Mouse (Mus musculus): ENCODE results near the gene Fam131b. TPM values are rescaled to one million over a fixed set of nuclear protein-coding genes. Genes with fewer than 3 reads are reported as not detected.
A peak's percentile ranks its signal among the peaks of the same experiment; 100 is the strongest.

Gene Fam131b
- total RNA-seq, 2 experiments from 2014 or later: 0.25 to 0.26 TPM

DNA sequence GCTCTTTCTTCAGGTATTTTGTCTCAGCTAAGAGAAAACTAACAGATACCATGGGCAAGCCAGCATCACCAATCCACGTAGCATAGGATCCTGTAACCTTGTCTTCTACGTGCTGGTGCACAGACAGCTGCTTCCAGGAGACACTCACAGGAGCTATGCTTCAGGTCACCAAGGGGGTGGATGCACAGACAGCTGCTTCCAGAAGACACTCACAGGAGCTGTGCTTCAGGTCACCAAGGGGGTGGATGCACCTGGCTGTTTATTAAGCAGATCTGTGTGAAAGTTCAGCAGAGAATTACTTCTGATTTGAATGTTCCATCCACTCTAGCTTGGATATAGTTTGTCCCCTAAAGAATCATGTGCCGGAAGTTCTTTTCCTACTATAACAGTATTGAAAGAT lies 6.5 kb upstream of the Fam131b start:
- intact Hi-C loops (cut with DNase I): no loop called here
- DNase-seq: no peak

DNA sequence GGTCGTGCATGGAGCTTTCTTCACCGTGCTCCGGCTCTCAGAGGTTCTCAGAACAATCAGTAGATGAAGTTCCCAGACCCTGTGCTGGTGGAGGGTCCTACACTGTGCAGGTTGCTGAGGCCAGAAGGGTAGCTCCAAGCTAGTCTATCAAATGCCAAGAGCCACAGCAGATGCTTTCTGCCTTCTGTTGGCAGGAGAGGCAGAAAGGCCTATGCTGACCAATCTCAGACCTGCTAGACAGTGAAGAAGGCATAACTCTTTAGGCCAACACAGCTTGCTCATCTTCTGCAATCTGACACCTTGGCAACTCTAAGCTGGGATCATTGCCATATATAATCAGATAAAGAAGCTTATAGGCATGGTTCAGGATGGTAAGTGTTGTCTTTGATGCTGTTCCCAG lies 5.8 kb upstream of the Fam131b start:
- intact Hi-C loops (cut with DNase I): no loop called here
- DNase-seq: no peak

DNA sequence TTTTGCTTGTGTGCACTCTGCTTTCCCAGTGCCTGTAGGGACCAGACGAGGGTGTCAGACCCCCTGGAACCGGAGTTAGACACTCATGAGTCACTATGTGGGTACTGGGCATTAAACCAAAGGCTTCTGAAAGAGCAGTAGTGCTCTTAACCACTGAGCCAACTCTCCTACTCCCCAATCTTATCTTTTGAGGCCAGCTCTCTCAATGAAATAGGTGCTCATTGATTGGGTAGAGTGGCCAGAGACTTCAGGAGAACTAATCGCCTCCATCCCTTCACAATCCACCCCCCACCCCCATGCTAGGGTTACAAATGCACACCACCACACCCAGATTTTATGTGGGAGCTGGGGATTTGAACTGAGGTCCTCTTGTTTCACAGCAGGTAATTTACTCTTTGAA lies 4.3 kb upstream of the Fam131b start:
- DNase-seq: no peak
- intact Hi-C loops (cut with DNase I): loop anchor here (5.0 kb wide), 1 partner anchor 101 kb away; no protein-coding TSS in a partner anchor

DNA sequence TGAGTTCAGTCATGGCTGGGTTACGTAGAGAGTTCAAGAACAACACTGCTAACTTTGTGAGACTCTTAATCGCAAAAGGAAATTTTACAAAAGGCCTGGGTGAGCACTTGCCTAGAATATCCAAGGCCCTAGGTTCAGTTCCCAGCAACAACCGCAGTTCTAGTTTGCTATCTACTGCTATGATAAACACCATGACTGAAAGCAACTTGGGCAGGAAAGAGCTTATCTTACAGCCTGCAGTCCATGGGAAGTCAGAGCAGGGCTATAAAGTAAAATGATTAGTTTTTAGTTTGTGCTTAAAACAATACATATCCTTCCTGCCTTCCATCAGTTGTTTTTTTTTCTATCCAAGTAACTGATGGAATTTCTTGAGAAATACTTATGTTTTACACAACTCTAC lies 2.1 kb upstream of the Fam131b start:
- intact Hi-C loops (cut with DNase I): loop anchor here (5.0 kb wide), 1 partner anchor 99 kb away; no protein-coding TSS in a partner anchor
- DNase-seq: no peak

DNA sequence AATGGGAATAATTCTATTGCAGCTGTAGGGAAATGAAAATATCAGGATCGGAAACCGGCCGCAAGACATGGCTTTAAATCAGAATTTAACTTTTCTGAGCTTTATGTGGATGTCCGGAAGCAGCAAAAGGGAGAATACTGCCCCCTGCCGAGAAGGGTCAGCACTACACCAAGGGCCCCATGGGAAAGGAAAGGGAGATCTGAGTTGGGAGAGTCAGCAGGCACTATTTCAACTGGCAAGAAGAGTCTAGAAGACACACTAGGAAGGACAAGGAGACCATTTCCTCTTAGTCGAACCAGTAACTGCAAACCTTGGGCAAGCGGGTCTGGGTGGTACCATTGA lies 796 bp upstream of the Fam131b start:
- peak; percentile 69 to 80 for DNase-seq
- intact Hi-C loops (cut with DNase I): loop anchor here (5.0 kb wide), 1 partner anchor 98 kb away; no protein-coding TSS in a partner anchor

DNA sequence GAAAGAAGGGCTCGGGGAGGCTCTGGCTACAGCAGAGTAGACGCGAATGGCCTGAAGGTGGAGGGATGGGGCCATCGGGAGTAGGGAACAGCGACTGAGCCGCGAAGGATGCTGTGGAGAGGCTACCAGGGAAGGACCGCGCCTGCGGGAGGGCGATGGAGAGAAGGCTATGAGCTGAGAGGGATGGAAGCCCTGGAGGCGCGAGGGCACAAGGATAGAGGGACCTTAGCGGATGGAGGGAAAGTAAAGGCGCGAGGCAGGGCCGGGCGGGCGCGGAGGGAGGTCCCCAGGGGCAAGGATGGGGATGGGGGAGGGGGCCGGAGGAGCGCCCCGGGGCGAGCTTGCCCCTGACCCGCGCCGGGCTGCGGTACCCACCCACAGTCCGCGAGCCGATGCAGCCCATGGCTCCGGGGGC lies 369 bp downstream of the Fam131b start:
- intact Hi-C loops (cut with DNase I): no loop called here

DNA sequence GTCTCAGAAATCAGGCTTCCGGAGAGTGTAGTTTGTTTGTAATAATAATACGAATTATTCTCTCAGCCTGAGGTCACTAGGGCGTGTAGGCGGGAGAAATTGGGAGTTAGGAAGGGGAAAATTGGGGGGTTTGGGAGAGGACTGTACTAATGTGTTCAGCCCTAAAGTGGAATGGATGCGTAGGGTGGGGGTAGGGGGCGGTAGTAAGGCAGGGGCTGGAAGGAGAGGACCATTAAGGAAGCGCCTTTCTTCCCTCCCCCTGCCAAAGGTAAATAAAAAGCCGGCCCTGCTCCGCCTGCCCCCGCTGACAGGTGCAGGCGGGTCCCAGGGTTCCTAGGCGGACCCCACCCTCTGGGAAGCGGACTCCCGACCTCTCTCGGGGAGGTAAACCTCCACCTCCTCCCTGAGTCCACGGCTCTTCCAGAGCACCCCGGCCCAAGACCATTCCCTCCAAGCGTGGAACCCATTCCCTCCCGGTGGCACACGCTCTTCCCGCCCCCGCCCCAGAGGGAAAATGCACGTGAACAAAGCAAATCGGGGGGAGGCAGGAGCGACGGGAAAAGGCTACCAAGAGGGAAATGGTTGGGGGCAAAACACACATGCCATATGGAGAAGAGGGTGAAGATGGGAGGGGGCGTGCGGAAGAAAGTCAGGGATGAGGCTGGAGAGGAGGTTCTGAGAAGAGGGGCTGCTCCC lies 924 bp downstream of the Fam131b start:
- intact Hi-C loops (cut with DNase I): no loop called here
- DNase-seq: no peak

More for the DNA sequence above, 369 bp downstream of the Fam131b start:
- DNase-seq: no peak

DNA sequence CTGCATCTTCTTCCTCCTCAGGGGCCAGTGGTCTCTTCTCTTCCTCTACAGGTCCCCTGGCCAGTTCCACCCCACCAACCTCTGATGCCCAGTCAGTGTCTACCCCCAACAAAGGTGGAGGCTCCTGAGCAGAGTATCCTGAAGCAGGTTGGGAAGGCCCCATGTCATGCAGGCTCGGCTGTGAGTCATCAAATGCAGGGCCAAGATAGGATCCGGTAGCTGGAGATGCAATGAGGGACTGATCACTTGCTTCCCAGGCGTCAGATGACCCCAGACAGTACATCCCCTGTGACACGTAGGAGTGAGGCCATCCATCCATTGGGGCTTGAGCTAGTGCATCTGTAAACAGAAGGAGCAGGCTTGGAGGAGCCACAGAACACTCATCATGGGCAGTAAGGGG lies 6.2 kb downstream of the Fam131b start:
- DNase-seq: no peak
- intact Hi-C loops (cut with DNase I): no loop called here

DNA sequence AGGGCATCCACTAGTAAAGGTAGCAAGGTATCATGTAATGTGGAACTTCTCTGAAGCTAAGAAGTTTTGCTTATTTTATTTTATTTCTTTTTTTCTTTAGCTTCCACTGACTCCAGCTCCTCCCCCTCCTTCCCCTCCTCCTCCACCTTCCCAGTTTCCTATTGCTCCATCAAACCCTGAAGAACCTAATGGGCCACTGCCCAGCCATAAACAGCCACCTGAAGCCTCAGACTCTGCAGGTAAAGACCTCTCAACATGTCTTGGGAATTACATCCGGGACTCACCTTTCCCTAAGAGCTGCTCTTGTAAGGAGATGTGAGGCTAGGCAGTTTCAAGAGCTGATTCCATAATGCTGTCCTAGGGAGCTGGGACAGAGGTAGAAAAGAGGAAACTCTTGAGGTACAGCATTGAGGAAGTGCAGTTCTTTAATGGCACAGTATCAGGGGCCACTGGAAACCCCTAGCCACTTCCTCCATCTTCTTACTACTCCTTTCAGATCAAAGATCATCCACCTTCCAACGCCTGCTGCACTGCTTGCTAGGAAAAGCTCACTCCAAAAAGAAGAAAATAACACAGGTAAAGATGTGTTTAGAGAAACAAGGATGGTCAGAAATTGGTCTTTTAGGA lies 13.9 kb downstream of the Fam131b start:
- intact Hi-C loops (cut with DNase I): no loop called here
- DNase-seq: no peak

DNA sequence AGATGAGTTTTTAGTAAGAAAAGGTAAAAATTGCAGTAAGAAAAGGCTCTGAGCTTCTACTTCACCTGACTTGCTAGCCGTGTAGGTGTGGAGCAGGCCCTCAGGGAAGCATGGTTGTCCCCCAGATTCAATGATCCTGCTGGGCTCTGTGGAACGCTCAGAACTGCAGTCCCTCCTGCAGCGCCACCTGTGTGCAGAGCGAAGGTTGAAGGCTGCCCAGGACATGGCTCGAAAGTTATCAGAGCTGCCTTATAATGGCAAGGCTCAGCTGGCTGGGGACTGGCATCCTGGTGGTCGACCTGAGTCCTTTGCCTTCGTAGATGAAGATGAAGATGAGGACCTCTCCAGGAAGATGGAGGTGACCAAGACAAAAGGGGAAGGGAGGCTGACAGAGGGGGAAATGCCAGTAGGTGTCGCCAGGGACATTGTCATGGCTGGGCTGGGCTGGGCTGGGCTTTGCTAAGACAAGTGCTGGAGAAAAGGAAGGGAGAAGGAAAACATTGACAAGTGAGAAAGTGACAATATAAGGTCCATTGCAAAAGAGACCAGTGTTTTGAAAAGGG lies 14.5 kb downstream of the Fam131b start:
- no peak for DNase-seq
- intact Hi-C loops (cut with DNase I): no loop called here

DNA sequence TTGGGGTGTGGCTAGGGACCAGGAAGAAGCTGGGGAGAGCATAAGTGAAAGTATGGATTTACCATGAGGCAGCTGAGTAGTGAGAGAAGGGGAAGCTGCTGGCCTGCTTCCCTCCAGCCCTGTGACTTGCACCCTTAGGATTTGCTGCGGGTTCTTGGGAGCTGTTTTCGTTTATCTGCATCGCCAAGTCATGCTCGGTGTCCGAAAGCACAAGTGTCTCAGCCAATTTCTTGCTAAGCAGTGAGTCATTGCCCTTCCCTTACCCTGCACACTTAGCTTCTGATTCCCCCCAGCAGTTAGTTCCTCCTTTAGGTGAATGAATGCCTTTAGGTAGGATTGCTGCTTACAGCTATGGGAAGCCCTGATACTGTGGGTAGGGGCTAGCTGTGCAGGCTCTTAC lies 25.1 kb downstream of the Fam131b start:
- intact Hi-C loops (cut with DNase I): no loop called here
- no peak for DNase-seq

DNA sequence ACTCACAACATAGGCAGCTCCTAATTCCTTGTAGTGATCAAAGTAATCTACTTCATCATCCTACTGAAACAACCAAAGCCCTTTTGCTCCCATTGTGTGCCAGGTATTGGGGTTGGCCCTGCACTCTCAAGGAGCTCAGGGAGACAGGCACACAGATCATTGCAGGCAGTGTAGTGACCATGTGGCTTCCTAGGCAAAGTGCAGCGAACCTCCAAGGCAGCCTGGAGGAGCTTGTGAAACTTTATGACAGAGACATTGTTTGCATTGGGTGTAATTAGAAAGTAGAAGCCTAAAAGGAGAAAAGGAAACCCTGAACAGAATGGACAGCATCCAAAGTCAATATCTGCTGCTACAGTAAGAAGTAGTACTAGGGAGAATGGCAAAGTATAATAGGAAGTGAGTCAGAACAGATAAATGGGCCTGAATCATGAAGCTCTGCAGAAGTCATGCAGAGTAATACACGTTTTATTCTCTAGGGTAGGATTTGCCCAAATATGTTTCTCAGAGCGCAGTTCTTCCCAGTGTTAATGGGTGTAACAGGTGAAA lies 28.8 kb downstream of the Fam131b start:
- intact Hi-C loops (cut with DNase I): no loop called here
- no peak for DNase-seq

DNA sequence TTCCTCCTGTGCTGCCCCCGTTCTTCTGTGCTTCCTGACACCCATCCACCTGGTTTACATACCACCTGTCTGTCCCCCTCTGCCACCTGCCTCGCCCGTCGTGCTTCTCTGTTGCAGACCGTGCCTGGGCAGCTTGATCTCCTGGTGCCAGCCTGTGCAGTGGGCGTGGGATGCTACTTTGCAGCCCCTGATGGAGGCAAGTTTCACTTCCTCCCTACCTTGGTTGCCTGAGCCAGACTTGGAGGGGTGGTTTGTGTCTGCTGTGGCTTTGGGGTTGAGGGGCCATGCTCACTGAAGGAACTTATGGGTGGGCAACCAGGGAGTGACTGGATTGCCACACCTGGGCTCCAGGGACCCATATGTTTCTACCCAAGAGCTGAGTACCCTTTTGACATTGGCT lies 31.1 kb downstream of the Fam131b start:
- no peak for DNase-seq
- intact Hi-C loops (cut with DNase I): no loop called here

DNA sequence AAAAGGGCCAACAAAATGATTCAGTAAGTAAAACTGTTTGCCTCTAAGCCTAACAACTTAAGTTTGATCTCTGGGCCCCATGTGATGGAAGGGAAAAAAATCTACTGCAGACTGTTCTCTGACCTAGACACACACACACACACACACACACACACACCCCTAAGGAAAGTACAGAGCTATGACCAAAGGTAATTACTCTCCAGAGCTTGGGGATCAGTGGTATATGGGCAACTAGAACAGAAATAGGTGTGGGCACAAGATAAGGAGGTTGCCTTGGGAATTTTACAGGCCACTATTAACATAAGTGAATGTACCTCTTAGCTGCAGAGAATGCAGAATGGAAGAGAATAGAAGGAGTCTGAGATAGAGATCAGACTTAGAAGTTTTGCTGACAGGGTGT lies 36.9 kb downstream of the Fam131b start:
- no peak for DNase-seq
- intact Hi-C loops (cut with DNase I): no loop called here

DNA sequence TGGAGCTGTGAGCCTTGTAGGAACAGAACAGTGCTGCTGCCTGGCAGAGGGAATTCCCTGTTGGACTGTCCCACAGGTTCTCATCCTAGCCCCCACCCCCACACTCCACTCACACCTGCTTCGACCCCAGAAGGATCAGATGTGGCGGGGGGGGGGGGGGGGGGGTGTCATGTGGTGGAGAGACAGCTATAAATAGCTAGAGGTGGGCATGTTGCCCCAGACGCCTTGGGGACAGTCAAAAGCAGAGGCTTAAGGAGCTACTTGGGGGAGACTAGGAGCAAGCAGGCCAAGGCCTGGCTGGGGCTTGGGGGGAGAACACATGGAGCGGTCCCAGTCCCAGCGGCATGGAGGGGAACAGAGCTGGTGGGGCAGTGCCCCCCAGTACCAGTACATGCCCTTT lies 38.0 kb downstream of the Fam131b start, which contains the start of gene Clcn1:
Gene Clcn1 (plus strand): TSS at position 238 of the 400 bp plus-strand sequence.
- DNase-seq: peak; percentile 46 to 51
- intact Hi-C loops (cut with DNase I): no loop called here

DNA sequence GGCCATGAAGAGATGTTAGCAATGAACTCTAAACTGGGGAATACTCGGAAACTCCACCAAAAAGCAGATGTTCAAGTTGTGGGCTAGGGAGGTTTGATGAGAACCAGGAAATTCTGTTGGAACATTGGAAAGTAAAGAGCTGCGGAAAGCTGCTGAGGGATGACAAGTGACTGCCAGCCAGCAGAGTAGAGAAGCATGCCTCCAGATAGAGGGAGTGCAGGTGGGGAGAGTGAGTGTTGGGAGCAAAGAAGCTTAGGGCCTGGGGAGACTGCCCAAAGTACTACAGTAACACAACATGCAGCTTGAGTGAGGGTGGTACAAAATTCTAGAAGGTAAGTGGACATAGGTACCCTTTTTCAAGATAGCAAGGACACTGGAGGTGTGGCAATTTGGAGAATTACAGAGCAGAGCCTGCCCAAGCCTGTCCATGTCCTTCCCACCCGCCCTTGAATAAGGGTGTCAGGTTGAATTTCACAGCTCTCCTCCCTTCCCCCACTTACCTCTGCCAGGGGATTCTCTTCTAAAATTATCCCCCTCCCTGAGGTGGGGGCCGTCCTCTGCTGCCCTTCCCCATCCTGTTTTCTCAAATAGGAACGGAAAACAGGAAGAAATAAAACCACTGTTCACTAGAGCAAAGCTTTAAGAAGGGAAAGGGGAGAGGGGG lies 41.4 kb downstream of the Fam131b start:
- no peak for DNase-seq
- intact Hi-C loops (cut with DNase I): no loop called here

DNA sequence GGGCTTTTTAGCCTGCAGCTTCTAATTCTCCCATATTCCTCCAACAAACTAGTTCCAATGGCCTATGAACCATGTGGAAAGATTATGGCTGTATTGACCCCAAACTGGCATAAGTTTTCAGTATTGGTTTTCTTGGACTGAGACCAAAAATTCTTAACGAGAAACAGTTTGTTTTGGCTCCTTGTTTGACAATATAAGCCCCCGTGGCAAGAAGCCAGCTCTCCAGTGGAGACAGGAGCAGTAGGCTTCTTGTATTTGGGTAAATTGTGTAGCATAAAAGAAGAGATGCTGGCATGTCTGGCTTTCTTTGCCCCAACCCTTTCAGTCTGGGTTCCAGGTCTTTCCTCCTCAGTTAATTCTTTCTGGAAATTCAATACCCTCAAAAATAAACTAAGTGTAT lies 48.3 kb downstream of the Fam131b start:
- no peak for DNase-seq
- intact Hi-C loops (cut with DNase I): no loop called here

DNA sequence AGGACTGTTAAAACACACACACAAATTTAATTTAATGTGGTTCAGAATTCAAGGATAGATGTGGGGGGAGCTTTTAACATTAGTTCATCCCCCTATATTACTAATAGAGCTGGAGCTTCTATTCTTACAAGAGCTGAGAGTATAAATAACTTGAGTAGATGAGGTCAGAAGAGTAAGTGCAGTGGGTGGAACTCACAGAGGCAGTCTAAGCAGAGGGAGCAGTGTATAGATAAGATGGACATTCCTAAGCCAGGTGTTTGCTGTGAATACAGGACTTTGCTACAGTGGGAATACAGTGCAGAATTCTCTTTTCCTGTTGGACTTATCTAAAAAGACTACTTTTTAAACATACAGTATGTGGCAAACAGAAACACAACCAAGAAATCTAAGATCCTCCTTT lies 53.6 kb downstream of the Fam131b start:
- no peak for DNase-seq
- intact Hi-C loops (cut with DNase I): no loop called here

DNA sequence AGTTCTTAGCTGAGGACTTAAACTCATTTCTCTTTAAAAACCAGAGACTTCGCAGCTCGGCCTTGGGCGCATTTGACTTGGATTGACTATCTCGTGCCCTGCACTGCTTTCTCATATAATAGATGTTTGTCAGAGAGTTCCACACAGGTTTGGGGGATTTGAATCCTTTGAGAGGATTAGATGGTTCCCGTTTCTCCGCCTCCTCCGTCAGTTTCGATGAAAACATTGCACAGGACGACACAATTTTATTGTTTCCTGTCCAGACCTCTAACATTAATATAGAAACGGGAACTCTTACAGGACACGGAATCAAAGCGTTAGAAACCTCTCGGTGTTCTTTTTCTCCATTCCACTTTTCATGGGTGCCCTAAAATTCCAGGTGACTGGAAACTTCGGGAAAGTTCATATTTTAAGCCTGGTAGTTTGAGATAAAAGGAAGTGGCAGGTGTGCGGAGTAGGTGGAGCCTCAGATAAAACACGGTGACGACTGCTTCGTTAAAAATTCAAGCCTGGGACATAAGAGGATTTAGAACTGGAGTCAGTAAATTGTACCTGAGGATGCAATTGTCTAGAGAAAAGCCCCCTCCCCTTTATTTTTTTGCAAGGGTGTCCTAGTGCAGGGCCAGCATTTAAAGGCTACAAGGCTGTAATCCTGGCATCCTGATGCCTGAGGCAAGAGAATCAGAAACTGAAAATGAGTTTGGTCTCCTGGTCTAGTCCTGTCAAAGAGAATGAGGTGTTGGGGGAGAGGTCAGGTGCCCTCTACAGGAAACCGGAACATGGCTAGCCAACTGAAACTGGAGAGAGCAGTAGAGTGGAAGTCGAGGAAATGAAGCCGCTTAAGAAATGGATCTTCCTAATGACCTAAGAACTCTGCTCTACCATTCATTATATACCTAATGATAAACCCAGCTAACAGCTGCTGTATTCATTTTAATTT lies 58.8 kb downstream of the Fam131b start:
- intact Hi-C loops (cut with DNase I): no loop called here

More for the DNA sequence above, 58.8 kb downstream of the Fam131b start:
- no peak for DNase-seq

Data from gastrocnemius, postnatal 36 days (tissue).